Mouse (Mus musculus): ENCODE data around the gene Abcg8.

DNA sequence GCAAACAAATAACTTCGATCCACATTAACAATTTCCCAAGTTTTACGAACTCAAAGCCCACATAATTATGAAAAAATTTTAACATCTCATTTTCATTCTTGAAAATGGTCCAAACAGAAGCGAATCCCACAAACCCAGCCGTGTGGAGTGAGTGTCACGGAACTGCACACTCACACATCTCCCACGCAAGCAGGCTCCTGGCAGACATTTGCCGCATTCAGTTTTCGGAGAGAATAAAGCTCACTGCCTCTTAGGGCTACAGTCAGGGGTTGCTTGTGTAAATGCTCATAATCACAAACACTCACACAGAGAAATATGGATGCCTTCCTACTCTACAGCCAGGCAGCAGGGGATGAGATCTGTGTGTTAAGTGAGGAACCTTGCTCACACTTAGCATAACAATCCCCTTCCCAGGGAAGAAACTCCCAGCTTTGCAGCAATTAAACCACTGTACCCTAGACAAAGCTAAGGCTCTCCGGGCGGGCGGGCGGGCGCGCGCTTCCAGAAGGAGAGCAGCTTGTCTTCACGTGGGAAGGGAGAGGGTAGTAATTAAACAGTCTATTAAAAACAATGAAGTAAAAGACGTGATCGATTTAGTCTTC is 37.6 kb downstream of the Abcg8 start:
- TF ChIP-seq BHLHE40 (IDR thresholded peaks at IDR 0.05; ENCODE audit: borderline replicate concordance, low read depth, low read length) (no peak), POLR2A (IDR thresholded peaks at IDR 0.05; ENCODE audit: control insufficient read depth in 1 of 2, insufficient read depth in 1 of 2, low read depth in 1 of 2, low read length in 2 of 2, poor library complexity in 1 of 2) (no peak), HCFC1 (IDR thresholded peaks at IDR 0.05; ENCODE audit: low read depth, low read length) (no peak), TCF12 (IDR thresholded peaks at IDR 0.05; ENCODE audit: low read depth, low read length) (no peak), MAX (IDR thresholded peaks at IDR 0.05; ENCODE audit: low read length) (no peak)

All from MEL (cell line).